Mouse (Mus musculus): ENCODE measurements at regions not wholly inside any gene's neighbourhood (a gene's known extent, or its start where the extent isn't known, plus 50 kb on each side); places are given as distances from the start of the nearest gene placed in this dataset.

DNA sequence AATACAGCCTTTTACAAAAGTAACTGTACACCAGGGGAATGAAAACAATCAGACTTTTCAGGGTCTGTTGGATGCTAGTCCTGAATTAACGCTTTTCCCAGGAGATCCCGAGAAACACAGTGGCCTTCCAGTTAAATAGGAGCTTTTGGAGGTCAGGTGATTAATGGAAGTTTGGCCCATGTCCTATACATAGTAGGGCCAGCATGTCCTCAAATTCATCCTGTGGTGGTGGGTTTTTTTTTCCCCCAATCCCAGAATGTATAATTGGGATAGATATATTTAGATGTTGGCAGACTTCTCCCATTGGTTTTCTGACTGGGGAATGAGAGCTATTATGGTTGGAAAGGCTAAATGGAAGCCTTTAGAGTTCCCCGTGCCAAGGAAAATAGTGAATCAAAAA lies 77.6 kb downstream of the Cd200 start:
- dilution Hi-C loops (cut with MboI; ENCODE audit: extremely low pct_ligation_motif_present, extremely low pct_unique_long_range_greater_than_20kb, low sequenced_read_pairs), result no loop called here
- 0 out of 2 replicates have a peak overlapping the region, but pooled peaks have one; percentile 44 for H3K4me2 ChIP-seq (ENCODE audit: insufficient read depth, low read depth, poor library complexity, severe bottlenecking)
- H3K27ac ChIP-seq (ENCODE audit: insufficient read depth, low read depth), result no peak overlapping the region
- peaks cover 11 to 28% of the 10 kb centered on the region in 2 experiments for H3K4me1 ChIP-seq (ENCODE audit: control insufficient read depth in 1 of 2, insufficient read depth in 2 of 2)
- in situ Hi-C loops (cut with MboI; ENCODE audit: low pct_ligation_motif_present, low pct_unique_long_range_greater_than_20kb, low sequenced_read_pairs), result loop anchor here (10.0 kb wide), 1 partner anchor 74 kb away; the partner anchor contains the start of gene Cd200
- no peaks in the 10 kb centered on the region for H3K36me3 ChIP-seq (replicated peaks in 1 of 2; ENCODE audit: control insufficient read depth in 1 of 2, insufficient read depth in 1 of 2, low read length in 1 of 2)
- no peak overlapping the region for H3K4me3 ChIP-seq (replicated peaks in 1 of 3; ENCODE audit: low read depth in 2 of 3, low read length in 2 of 3, poor library complexity in 1 of 3)
- no peaks in the 10 kb centered on the region for H3K27me3 ChIP-seq (replicated peaks)
- TF ChIP-seq CHD1 (IDR thresholded peaks at IDR 0.05; ENCODE audit: low read depth, low read length) (no peak), RCOR1 (conservative IDR thresholded peaks at IDR 0.05; ENCODE audit: low read depth, low read length) (no peak), TBP (conservative IDR thresholded peaks at IDR 0.05; ENCODE audit: low read depth, low read length) (no peak), IRF4 (IDR thresholded peaks at IDR 0.05; ENCODE audit: low read depth, low read length) (no peak), SIN3A (IDR thresholded peaks at IDR 0.05; ENCODE audit: low read length) (no peak), MAFK (IDR thresholded peaks at IDR 0.05; ENCODE audit: insufficient replicate concordance, low read length) (no peak), UBTF (IDR thresholded peaks at IDR 0.05; ENCODE audit: low read depth, low read length) (no peak), POLR2A (IDR thresholded peaks at IDR 0.05; ENCODE audit: low read depth, low read length) (no peak), MEF2A (IDR thresholded peaks at IDR 0.05; ENCODE audit: borderline replicate concordance, low read depth, low read length) (no peak), ZKSCAN1 (IDR thresholded peaks at IDR 0.05; ENCODE audit: borderline replicate concordance, low read depth, low read length) (no peak), CHD2 (IDR thresholded peaks at IDR 0.05; ENCODE audit: low read length) (no peak), ZC3H11A (IDR thresholded peaks at IDR 0.05; ENCODE audit: low read depth, low read length) (no peak), SMC3 (IDR thresholded peaks at IDR 0.05; ENCODE audit: low read depth, low read length) (no peak), E2F4 (IDR thresholded peaks at IDR 0.05; ENCODE audit: insufficient replicate concordance, low read depth, low read length) (no peak), MAZ (IDR thresholded peaks at IDR 0.05; ENCODE audit: low read depth, low read length) (no peak), CTCF (conservative IDR thresholded peaks at IDR 0.05 in 1 of 2, IDR thresholded peaks at IDR 0.05 in 1 of 2; ENCODE audit: low read depth in 2 of 2, low read length in 2 of 2) (no peak)
- no peaks in the 10 kb centered on the region for H3K9me3 ChIP-seq (replicated peaks; ENCODE audit: low read length)
- no peak for DNase-seq (ENCODE audit: extremely low read depth)
- H3K9ac ChIP-seq (ENCODE audit: insufficient read depth, low read depth), result peak overlapping the region; percentile 21; the same call in 1 of the 2 replicates
- H3K79me2 ChIP-seq (replicated peaks; ENCODE audit: control insufficient read depth, extremely low read depth, insufficient read depth, poor library complexity, severe bottlenecking), result no peaks in the 10 kb centered on the region

DNA sequence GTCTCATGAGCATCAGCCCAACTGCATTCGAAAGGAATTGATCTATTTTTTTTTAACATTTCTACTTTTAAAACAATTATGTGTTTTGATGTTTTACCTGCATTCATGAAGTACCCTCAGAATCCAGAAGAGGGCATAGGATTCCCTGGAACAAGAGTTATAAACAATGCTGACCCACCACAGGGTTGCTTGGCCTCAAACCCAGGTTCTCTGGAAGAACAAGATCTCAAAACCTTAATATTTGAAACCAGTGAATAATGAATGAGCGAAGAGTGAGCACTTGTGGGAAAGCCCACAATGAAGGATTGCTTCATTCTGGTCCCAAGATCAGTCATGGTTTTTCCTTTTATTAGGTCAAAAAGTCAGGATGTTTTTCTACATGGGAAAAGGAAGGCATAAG lies 78.6 kb downstream of the Cd200 start:
- H3K79me2 ChIP-seq (replicated peaks; ENCODE audit: control insufficient read depth, extremely low read depth, insufficient read depth, poor library complexity, severe bottlenecking), result no peaks in the 10 kb centered on the region
- no peak overlapping the region for H3K4me3 ChIP-seq (replicated peaks in 1 of 3; ENCODE audit: low read depth in 2 of 3, low read length in 2 of 3, poor library complexity in 1 of 3)
- H3K9ac ChIP-seq (ENCODE audit: insufficient read depth, low read depth), result peak overlapping the region; percentile 42; the same call in 1 of the 2 replicates
- TF ChIP-seq ETS1 (conservative IDR thresholded peaks at IDR 0.05; ENCODE audit: low read depth, low read length) (no peak), JUND (conservative IDR thresholded peaks at IDR 0.05; ENCODE audit: low read depth, low read length) (0 out of 2 replicates have a peak, but pooled peaks have one; percentile 2), POLR2A (IDR thresholded peaks at IDR 0.05; ENCODE audit: low read depth, low read length) (no peak), RAD21 (IDR thresholded peaks at IDR 0.05; ENCODE audit: low read depth, low read length) (peak; percentile 93), NELFE (IDR thresholded peaks at IDR 0.05; ENCODE audit: low read depth, low read length) (no peak), MAFK (IDR thresholded peaks at IDR 0.05; ENCODE audit: insufficient replicate concordance, low read length) (no peak), USF1 (IDR thresholded peaks at IDR 0.05; ENCODE audit: low read depth, low read length) (no peak), ZNF384 (IDR thresholded peaks at IDR 0.05; ENCODE audit: low read depth, low read length) (peak; percentile 48; the same call in 1 of the 2 replicates), CTCF (conservative IDR thresholded peaks at IDR 0.05 in 1 of 2, IDR thresholded peaks at IDR 0.05 in 1 of 2; ENCODE audit: low read depth in 2 of 2, low read length in 2 of 2) (peak; percentile 27 to 88; a peak in 3 of 4 replicates), CHD1 (IDR thresholded peaks at IDR 0.05; ENCODE audit: low read depth, low read length) (no peak), ZC3H11A (IDR thresholded peaks at IDR 0.05; ENCODE audit: low read depth, low read length) (peak; percentile 86), MAX (IDR thresholded peaks at IDR 0.05; ENCODE audit: low read length) (no peak), CHD2 (IDR thresholded peaks at IDR 0.05; ENCODE audit: low read length) (no peak), E2F4 (IDR thresholded peaks at IDR 0.05; ENCODE audit: insufficient replicate concordance, low read depth, low read length) (no peak), SIN3A (IDR thresholded peaks at IDR 0.05; ENCODE audit: low read length) (no peak), USF2 (conservative IDR thresholded peaks at IDR 0.05; ENCODE audit: low read depth, low read length) (no peak), SMC3 (IDR thresholded peaks at IDR 0.05; ENCODE audit: low read depth, low read length) (peak; percentile 90), MYC (IDR thresholded peaks at IDR 0.05; ENCODE audit: low read depth, low read length) (0 out of 2 replicates have a peak, but pooled peaks have one; percentile 36), EP300 (IDR thresholded peaks at IDR 0.05; ENCODE audit: low read length) (0 out of 2 replicates have a peak, but pooled peaks have one; percentile 2), KAT2A (IDR thresholded peaks at IDR 0.05; ENCODE audit: insufficient replicate concordance, low read length) (no peak), PAX5 (IDR thresholded peaks at IDR 0.05; ENCODE audit: low read length) (no peak), RCOR1 (conservative IDR thresholded peaks at IDR 0.05; ENCODE audit: low read depth, low read length) (no peak)
- no peaks in the 10 kb centered on the region for H3K27me3 ChIP-seq (replicated peaks)
- in situ Hi-C loops (cut with MboI; ENCODE audit: low pct_ligation_motif_present, low pct_unique_long_range_greater_than_20kb, low sequenced_read_pairs) (loop anchor here (10.0 kb wide), 1 partner anchor 75 kb away; the partner anchor contains the start of gene Cd200), dilution Hi-C loops (cut with MboI; ENCODE audit: extremely low pct_ligation_motif_present, extremely low pct_unique_long_range_greater_than_20kb, low sequenced_read_pairs) (no loop called here)
- H3K4me1 ChIP-seq (ENCODE audit: control insufficient read depth in 1 of 2, insufficient read depth in 2 of 2), result peaks cover 8 to 23% of the 10 kb centered on the region in 2 experiments
- H3K27ac ChIP-seq (ENCODE audit: insufficient read depth, low read depth), result no peak overlapping the region
- H3K36me3 ChIP-seq (replicated peaks in 1 of 2; ENCODE audit: control insufficient read depth in 1 of 2, insufficient read depth in 1 of 2, low read length in 1 of 2), result no peaks in the 10 kb centered on the region
- H3K4me2 ChIP-seq (ENCODE audit: insufficient read depth, low read depth, poor library complexity, severe bottlenecking), result no peak overlapping the region; the same call in 1 of the 2 replicates
- DNase-seq (ENCODE audit: extremely low read depth), result peak; percentile 67
- no peaks in the 10 kb centered on the region for H3K9me3 ChIP-seq (replicated peaks; ENCODE audit: low read length)
